Mouse (Mus musculus) limb, embryonic 11.5 days (tissue): ENCODE measurements around the gene Vwa7. TPM values are rescaled to one million over a fixed set of nuclear protein-coding genes. Genes with fewer than 3 reads are reported as not detected.
A peak's percentile ranks its signal among the peaks of the same experiment; 100 is the strongest.

Source experiments
- ATAC-seq: fragments of 200-750 bp; cut with Nextera tagmentation; 2 replicates; pipeline ENCODE4 v1.8.0; 2017; ENCODE audit warnings: low read depth; ENCODE audit not compliant: insufficient number of reproducible peaks, low FRiP score, low TSS enrichment
- DNase-seq: peaks from one replicate; pipeline ENCODE4 v3.0.0-alpha.2; 2015; ENCODE audit warnings: low spot score
- H3K27ac ChIP-seq: fragments of 300-500 bp; sonication (generic); replicated peaks from 2 replicates; pipeline ENCODE4 v1.5.1; 2014; ENCODE audit warnings: low read depth, mild to moderate bottlenecking, low read length
- H3K27me3 ChIP-seq: fragments of 300-500 bp; sonication (generic); 2 replicates; pipeline ENCODE4 v1.6.1; 2014; ENCODE audit warnings: mild to moderate bottlenecking, low read length, mixed read lengths; ENCODE audit not compliant: control insufficient read depth, insufficient read depth
- H3K36me3 ChIP-seq: fragments of 300-500 bp; sonication (generic); 2 replicates; pipeline ENCODE4 v1.6.1; 2014; ENCODE audit warnings: mild to moderate bottlenecking, low read length, moderate library complexity, mixed read lengths; ENCODE audit not compliant: control insufficient read depth, insufficient read depth
- H3K4me1 ChIP-seq: fragments of 300-500 bp; sonication (generic); 2 replicates; pipeline ENCODE4 v1.6.1; 2014; ENCODE audit warnings: low read length, mixed read lengths; ENCODE audit not compliant: control insufficient read depth, insufficient read depth
- H3K4me2 ChIP-seq: fragments of 300-500 bp; sonication (generic); 2 replicates; pipeline ENCODE4 v1.6.1; 2014; ENCODE audit warnings: low read depth, mild to moderate bottlenecking, moderate library complexity; ENCODE audit not compliant: severe bottlenecking
- H3K4me3 ChIP-seq: fragments of 300-500 bp; sonication (generic); 2 replicates; pipeline ENCODE4 v1.5.1; 2014; ENCODE audit warnings: low read depth, low read length
- H3K9ac ChIP-seq: fragments of 300-500 bp; sonication (generic); 2 replicates; pipeline ENCODE4 v1.6.1; 2014; ENCODE audit warnings: mild to moderate bottlenecking, low read length
- H3K9me3 ChIP-seq: fragments of 300-500 bp; sonication (generic); 2 replicates; pipeline ENCODE4 v1.6.1; 2016; ENCODE audit warnings: low read length; ENCODE audit not compliant: control insufficient read depth
- WGBS: fragments of 180-500 bp; shearing (Covaris S2); extraction: QIAGEN DNeasy Blood & Tissue Kit; methylation state at CpG from one replicate; pipeline ENCODE4 v1.1.7; 2014; 5-methylcytosine and 5-hydroxymethylcytosine counted together
- polyA plus RNA-seq: library from polyadenylated mRNA; unstranded; fragments of >200 nt; fragmentation: Nextera tagmentation; extraction: Ambion mirVana; gene quantifications from 2 replicates; pipeline ENCODE4 v1.2.1, GENCODE M21; 2014

Gene Vwa7
- polyA plus RNA-seq, 1 experiment from 2014 or later: 0.07 TPM

DNA sequence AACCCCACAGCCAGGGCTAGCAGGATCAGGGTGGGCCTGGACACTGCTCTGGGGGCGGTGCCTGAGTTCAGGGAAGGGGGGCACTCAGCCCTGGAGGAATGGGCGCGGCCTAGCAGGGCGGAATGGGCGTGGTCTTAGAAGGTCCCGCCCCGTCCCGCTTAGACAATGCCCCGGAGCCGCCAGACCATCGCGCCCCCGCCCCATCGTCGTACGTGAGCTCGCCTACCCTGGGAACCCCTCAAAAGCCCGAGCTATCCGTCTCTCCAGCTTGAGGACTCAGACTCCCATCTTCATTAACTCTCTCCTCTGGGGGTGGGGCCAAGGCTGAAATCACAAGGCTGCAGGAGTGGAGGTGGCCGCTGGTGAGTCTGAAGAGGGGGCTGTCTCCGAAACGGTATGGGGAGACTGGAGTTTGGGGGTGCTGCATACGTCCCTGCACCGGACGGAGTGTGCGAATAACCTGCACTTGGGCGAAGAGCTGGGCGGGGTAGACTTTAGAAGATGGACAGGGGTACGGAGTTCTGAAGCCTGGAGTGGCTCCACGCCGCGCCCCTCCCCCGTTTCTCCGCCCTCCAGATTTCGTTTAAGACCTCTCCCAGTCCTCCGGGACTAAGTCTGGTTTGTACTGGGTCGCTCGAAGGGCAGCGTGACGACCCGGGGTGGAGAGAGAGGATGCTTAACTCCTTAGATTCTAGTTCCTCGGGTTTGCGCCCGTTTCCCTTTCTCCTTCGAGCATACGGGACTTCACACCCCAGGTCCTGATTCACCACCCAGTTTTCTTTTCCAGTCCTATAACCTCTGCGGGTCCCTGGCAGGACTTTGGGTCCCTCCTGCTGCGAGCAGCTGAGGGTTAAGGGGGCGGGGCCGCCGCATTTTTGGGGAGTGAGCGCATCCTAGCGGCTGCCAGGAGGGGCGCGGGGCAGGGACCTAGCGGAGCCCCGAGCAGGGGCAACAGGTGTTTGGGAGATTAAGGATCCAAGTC is 42.8 kb downstream of the Vwa7 start, which contains the start of gene Ddah2:
Gene Ddah2, plus strand, starts transcription at position 125 of the 982 bp plus-strand sequence.
- Histone ChIP-seq H3K27me3 (no peaks in the 10 kb centered on the region; the same call in 1 of the 2 replicates), H3K36me3 (peaks cover 18% of the 10 kb centered on the region), H3K27ac (peak within 1 kb of the TSS; percentile 82), H3K9ac (peak within 1 kb of the TSS; percentile 90), H3K4me3 (peak within 1 kb of the TSS; percentile 62), H3K9me3 (no peaks in the 10 kb centered on the region), H3K4me2 (peak within 1 kb of the TSS; percentile 95), H3K4me1 (peaks cover 7% of the 10 kb centered on the region)
- ATAC-seq (peak; percentile 90), DNase-seq (peak; percentile 96)
- WGBS: under 1% methylated on average over 57 of the region's 57 CpGs

- peaks cover 15% of the 10 kb centered on the region for H3K36me3 ChIP-seq
- H3K9ac ChIP-seq: peak overlapping the region; percentile 90
- H3K27ac ChIP-seq: no peak overlapping the region
- DNase-seq (no peak), ATAC-seq (no peak)
- WGBS: 37% methylated on average over 14 of the region's 14 CpGs
- peaks cover 2% of the 10 kb centered on the region for H3K27me3 ChIP-seq
- peak overlapping the region; percentile 95 for H3K4me2 ChIP-seq
- no peaks in the 10 kb centered on the region for H3K9me3 ChIP-seq
- H3K4me3 ChIP-seq: peak overlapping the region; percentile 62
- peaks cover 15% of the 10 kb centered on the region for H3K4me1 ChIP-seq
Observed at GRCm38 (mm10) chr17:35060071-35060470, 43.7 kb downstream of the Vwa7 start.

DNA sequence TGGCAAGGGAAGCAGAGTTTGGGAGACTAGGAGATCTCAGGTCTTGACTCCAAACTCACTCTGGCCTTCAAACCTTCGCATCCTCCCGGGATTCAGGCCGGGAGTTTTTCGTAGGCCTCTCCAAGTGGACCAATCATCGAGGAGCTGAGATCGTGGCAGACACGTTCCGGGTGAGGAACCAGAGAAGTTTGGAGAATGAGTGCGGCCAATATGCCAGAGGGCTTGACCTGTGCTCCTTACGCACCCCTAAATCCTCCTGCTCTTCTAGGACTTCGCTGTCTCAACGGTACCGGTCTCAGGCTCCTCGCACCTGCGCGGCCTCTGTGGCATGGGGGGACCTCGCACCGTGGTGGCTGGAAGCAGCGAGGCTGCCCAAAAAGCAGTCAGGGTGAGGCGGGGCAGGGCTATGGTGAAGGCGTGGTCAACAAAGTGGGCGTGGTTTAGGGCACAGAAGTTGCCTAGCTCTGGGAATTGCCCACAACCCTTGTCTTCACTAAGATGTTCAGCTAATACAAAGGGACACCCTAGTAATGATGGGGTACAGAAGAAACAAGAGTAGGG is 44.4 kb downstream of the Vwa7 start:
- no peak for ATAC-seq
- H3K27me3 ChIP-seq: peaks cover 9% of the 10 kb centered on the region
- peaks cover 19% of the 10 kb centered on the region for H3K4me1 ChIP-seq
- peaks cover 13% of the 10 kb centered on the region for H3K36me3 ChIP-seq
- WGBS: 56% methylated on average over 22 of the region's 22 CpGs
- no peak overlapping the region for H3K9ac ChIP-seq
- DNase-seq: no peak
- no peak overlapping the region; the same call in 1 of the 2 replicates for H3K4me3 ChIP-seq
- no peaks in the 10 kb centered on the region for H3K9me3 ChIP-seq
- no peak overlapping the region for H3K27ac ChIP-seq
- H3K4me2 ChIP-seq: peak overlapping the region; percentile 95

GRCm38 (mm10) chr17:35061299-35061698 is 44.9 kb downstream of the Vwa7 start:
- Histone ChIP-seq H3K27me3 (peaks cover 14% of the 10 kb centered on the region), H3K9ac (no peak overlapping the region), H3K4me1 (peaks cover 19% of the 10 kb centered on the region), H3K4me2 (no peak overlapping the region), H3K4me3 (no peak overlapping the region), H3K9me3 (no peaks in the 10 kb centered on the region), H3K27ac (no peak overlapping the region), H3K36me3 (peaks cover 11% of the 10 kb centered on the region)
- WGBS: 75% methylated on average over 8 of the region's 8 CpGs
- DNase-seq: no peak
- ATAC-seq: no peak

GRCm38 (mm10) chr17:35063466-35063865 is 47.1 kb downstream of the Vwa7 start:
- Histone ChIP-seq H3K36me3 (peaks cover 11% of the 10 kb centered on the region), H3K4me3 (no peak overlapping the region), H3K4me1 (peaks cover 19% of the 10 kb centered on the region), H3K9me3 (no peaks in the 10 kb centered on the region), H3K27me3 (peaks cover 26% of the 10 kb centered on the region), H3K4me2 (no peak overlapping the region), H3K27ac (no peak overlapping the region), H3K9ac (no peak overlapping the region)
- DNase-seq (no peak), ATAC-seq (no peak)
- 96% methylated on average over 3 of the region's 3 CpGs for WGBS

- no peak overlapping the region for H3K9ac ChIP-seq
- no peak for ATAC-seq
Observed at GRCm38 (mm10) chr17:35064378-35064877, 48.0 kb downstream of the Vwa7 start.

GRCm38 (mm10) chr17:35064951-35065947 is 48.9 kb downstream of the Vwa7 start, which contains the start of gene Ly6g6c:
Gene Ly6g6c (plus strand): TSS chr17:35065388.
- peaks cover 16% of the 10 kb centered on the region for H3K4me1 ChIP-seq
- WGBS: 2% methylated on average over 48 of the region's 48 CpGs
- peak; percentile 71 for DNase-seq
- H3K4me2 ChIP-seq: peak within 1 kb of the TSS; percentile 74
- H3K9me3 ChIP-seq: no peaks in the 10 kb centered on the region
- H3K9ac ChIP-seq: peak within 1 kb of the TSS; percentile 49
- peak within 1 kb of the TSS; percentile 21 for H3K4me3 ChIP-seq
- H3K27me3 ChIP-seq: peaks cover 27% of the 10 kb centered on the region
- H3K36me3 ChIP-seq: peaks cover 11% of the 10 kb centered on the region
- peak; percentile 31; the same call in 1 of the 2 replicates for ATAC-seq
- peak within 1 kb of the TSS; percentile 51; the same call in 1 of the 2 replicates for H3K27ac ChIP-seq

More at GRCm38 (mm10) chr17:35064378-35064877, 48.0 kb downstream of the Vwa7 start:
- Histone ChIP-seq H3K4me2 (peak overlapping the region; percentile 74), H3K4me3 (no peak overlapping the region), H3K4me1 (peaks cover 19% of the 10 kb centered on the region), H3K27me3 (peaks cover 27% of the 10 kb centered on the region), H3K9me3 (no peaks in the 10 kb centered on the region), H3K27ac (peak overlapping the region; percentile 51; the same call in 1 of the 2 replicates), H3K36me3 (peaks cover 11% of the 10 kb centered on the region)
- DNase-seq: no peak
- 26% methylated on average over 10 of the region's 10 CpGs for WGBS
